Mouse (Mus musculus): ENCODE data around the gene Fbp1.
"Not testable (repeated sequence)": the region's sequence is repeated elsewhere in the genome, so short reads cannot be mapped to it uniquely, and the experiment has no call there.

Gene Fbp1

GRCm38 (mm10) chr13:62833341-62833740, 54.7 kb downstream of the Fbp1 start:
- no peak for DNase-seq (ENCODE audit: low read depth)

DNA sequence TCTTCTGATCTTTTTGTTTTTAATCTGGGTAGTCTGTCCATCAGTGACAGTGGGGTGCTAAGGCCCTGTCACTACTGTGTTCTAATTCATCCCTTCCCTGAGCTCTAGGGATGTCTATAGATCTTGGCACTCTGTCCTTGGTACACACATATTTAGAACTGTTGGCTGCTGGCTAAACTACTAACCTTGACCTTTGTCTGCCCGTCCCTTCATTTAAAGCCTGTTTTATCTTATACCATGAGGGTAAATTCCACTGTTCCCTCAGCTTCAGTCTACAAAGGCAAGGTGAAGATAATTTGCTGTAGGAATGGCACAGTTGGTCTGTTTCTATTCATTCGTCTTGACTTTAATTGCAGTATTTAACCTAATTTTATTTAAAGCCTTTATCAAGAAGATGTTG, 55.8 kb downstream of the Fbp1 start:
- no peak for DNase-seq (ENCODE audit: low read depth)

DNA sequence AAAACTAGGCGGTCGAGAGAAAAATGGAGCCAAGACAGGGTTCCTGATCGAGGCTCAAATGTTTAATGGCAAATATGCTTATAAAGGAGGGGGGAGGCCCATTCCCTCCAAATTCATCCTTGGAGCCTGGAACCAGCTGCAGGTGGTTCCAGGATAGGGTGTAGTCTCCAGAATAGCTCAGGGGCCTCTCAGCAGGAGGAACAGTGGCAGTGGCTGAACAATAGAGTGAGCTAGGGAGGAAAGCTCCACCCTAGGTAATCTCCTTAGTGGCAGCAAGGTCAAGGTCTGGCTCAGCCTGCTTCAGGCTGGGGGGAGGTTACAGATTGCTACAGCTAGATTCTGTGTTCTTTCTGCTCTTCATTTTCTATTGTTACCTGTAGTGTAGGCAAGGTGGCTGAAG, 72.4 kb downstream of the Fbp1 start:
- not testable (repeated sequence) for DNase-seq (ENCODE audit: low read depth)
